Mouse (Mus musculus) heart, embryonic 16.5 days (tissue): ENCODE results near the gene Cds2. TPM values are rescaled to one million over a fixed set of nuclear protein-coding genes. Genes with fewer than 3 reads are reported as not detected.

Source experiments
- ATAC-seq: fragments of 200-750 bp; cut with Nextera tagmentation; replicated peaks from 2 replicates; pipeline ENCODE4 v1.8.0; 2017; ENCODE audit warnings: moderate number of reproducible peaks; ENCODE audit not compliant: insufficient read depth, low FRiP score; ENCODE audit errors: extremely low read depth
- H3K27ac ChIP-seq: fragments of 300-500 bp; sonication (generic); 2 replicates; pipeline ENCODE4 v1.5.1; 2014; ENCODE audit warnings: mild to moderate bottlenecking, low read length, control low read depth, moderate library complexity
- H3K27me3 ChIP-seq: fragments of 300-500 bp; sonication (generic); 2 replicates; pipeline ENCODE4 v1.6.1; 2014; ENCODE audit warnings: low read length, mixed read lengths; ENCODE audit not compliant: control insufficient read depth, insufficient read depth
- H3K36me3 ChIP-seq: fragments of 300-500 bp; sonication (generic); 2 replicates; pipeline ENCODE4 v1.6.1; 2014; ENCODE audit not compliant: control insufficient read depth, insufficient read depth
- H3K4me1 ChIP-seq: fragments of 300-500 bp; sonication (generic); 2 replicates; pipeline ENCODE4 v1.6.1; 2014; ENCODE audit warnings: low read length, mixed read lengths; ENCODE audit not compliant: control insufficient read depth, insufficient read depth
- H3K4me2 ChIP-seq: fragments of 300-500 bp; sonication (generic); 2 replicates; pipeline ENCODE4 v1.6.1; 2014; ENCODE audit warnings: low read depth, mild to moderate bottlenecking, control low read depth, low read length
- H3K4me3 ChIP-seq: fragments of 300-500 bp; sonication (generic); 2 replicates; pipeline ENCODE4 v1.5.1; 2014; ENCODE audit warnings: mild to moderate bottlenecking, control low read depth, low read length
- H3K9ac ChIP-seq: fragments of 300-500 bp; sonication (generic); 2 replicates; pipeline ENCODE4 v1.6.1; 2014; ENCODE audit warnings: low read length, control low read depth
- H3K9me3 ChIP-seq: fragments of 300-500 bp; sonication (generic); replicated peaks from 2 replicates; pipeline ENCODE4 v1.6.1; 2016; ENCODE audit warnings: low read length; ENCODE audit not compliant: control insufficient read depth
- WGBS: fragments of 180-500 bp; shearing (Covaris S2); extraction: QIAGEN DNeasy Blood & Tissue Kit; methylation state at CpG from one replicate; pipeline ENCODE4 v1.1.7; 2014; 5-methylcytosine and 5-hydroxymethylcytosine counted together
- polyA plus RNA-seq: library from polyadenylated mRNA; unstranded; fragments of >200 nt; fragmentation: Nextera tagmentation; extraction: Ambion mirVana; gene quantifications from 2 replicates; pipeline ENCODE4 v1.2.1, GENCODE M21; 2015

The Cds2 gene
- polyA plus RNA-seq, 1 experiment from 2014 or later, result 28.2 TPM

DNA sequence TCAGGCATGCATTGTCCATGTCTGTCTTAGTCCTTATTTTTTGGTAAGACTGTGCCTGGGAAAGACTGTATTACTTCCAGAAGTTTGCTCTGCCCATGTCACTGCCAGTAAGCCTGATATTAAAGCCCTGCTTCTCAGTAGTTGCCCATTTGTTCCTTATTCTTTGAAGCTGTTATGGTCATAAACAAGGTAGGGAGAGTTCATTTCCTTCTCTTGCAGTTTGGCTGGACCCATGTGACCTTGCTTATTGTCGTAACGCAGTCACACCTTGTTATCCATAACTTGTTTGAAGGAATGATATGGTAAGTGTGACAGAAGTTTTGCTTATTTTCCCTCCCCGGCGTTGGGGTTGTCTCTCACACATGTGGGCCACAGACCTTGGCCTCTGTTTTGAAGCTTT, 35.3 kb downstream of the Cds2 start:
- H3K9me3 ChIP-seq, result no peaks in the 10 kb centered on the region
- H3K4me2 ChIP-seq, result no peak overlapping the region
- peaks cover 55% of the 10 kb centered on the region for H3K36me3 ChIP-seq
- peaks cover 4% of the 10 kb centered on the region for H3K4me1 ChIP-seq
- 89% methylated on average over 4 of the region's 4 CpGs for WGBS
- H3K27me3 ChIP-seq, result no peaks in the 10 kb centered on the region
- no peak overlapping the region for H3K9ac ChIP-seq
- H3K27ac ChIP-seq, result no peak overlapping the region
- ATAC-seq, result no peak
- no peak overlapping the region for H3K4me3 ChIP-seq

DNA sequence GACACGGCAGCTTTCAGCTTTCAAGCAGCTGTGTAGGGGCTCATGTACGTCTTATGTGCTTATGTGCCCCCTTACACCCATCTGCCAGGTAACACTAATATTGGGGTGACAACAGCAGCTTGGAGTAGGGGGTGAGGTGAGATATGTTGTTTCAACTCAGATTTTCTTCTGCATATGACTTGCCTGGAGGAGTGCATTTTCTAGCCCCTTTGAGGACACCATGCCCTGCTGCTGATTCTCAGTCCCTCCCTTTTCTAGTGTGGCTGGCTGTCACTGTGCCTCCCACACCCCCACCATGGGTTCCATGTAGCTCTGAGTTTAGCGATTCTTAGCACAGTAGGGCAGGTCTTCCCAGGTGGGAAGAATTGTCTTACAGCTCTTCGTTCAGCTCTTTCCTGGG, 38.5 kb downstream of the Cds2 start:
- Histone ChIP-seq H3K27me3 (no peaks in the 10 kb centered on the region), H3K4me1 (no peaks in the 10 kb centered on the region), H3K4me2 (no peak overlapping the region), H3K27ac (no peak overlapping the region), H3K9me3 (no peaks in the 10 kb centered on the region), H3K9ac (no peak overlapping the region), H3K4me3 (no peak overlapping the region), H3K36me3 (peaks cover 52% of the 10 kb centered on the region)
- WGBS, result 94% methylated on average over 4 of the region's 4 CpGs
- no peak for ATAC-seq

DNA sequence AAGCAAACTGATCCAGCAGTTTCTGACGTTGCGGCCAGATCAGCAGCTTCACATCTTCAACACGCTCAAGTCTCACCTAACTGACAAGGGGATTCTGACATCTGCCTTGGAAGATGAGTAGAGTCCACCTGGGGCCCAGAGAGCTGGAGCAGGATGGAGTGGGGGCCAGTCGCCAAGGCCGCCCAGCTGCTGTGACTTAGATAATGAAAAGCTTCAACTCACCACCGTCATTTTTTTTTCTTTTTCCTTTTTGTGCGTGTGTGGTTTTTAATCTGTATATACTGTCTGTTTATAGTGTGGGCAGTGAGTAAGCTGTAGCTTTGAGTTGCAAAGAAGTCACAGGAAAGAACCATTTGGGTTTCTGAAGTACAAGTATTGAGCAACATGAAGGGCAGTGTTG, 42.2 kb downstream of the Cds2 start:
- no peaks in the 10 kb centered on the region for H3K9me3 ChIP-seq
- no peaks in the 10 kb centered on the region for H3K4me1 ChIP-seq
- no peak overlapping the region for H3K4me3 ChIP-seq
- H3K4me2 ChIP-seq, result no peak overlapping the region
- H3K36me3 ChIP-seq, result peaks cover 32% of the 10 kb centered on the region
- no peak overlapping the region for H3K27ac ChIP-seq
- 82% methylated on average over 7 of the region's 7 CpGs for WGBS
- ATAC-seq, result no peak
- H3K27me3 ChIP-seq, result no peaks in the 10 kb centered on the region
- H3K9ac ChIP-seq, result no peak overlapping the region

DNA sequence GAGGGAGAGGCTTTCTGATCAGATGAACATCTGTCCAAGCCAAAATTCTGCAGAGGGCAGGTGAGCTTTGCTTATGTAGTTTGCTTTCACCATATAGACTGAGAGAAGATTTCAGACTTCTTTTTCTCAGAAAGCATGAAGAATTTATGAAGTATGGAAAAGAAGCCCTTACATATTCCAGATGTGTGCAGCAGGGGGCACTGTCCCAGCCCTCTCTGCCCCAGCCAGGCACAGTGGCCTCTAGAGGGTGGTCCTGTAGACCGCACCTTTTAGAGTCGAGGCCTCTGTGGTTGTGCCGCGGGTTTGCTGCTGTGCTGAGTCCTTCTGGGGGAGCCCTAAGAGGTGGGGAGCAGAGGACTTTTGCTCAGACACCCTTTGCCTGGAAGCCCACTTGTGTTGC, 43.0 kb downstream of the Cds2 start:
- H3K36me3 ChIP-seq, result peaks cover 30% of the 10 kb centered on the region
- H3K4me3 ChIP-seq, result no peak overlapping the region
- WGBS, result 58% methylated on average over 4 of the region's 4 CpGs
- no peaks in the 10 kb centered on the region for H3K4me1 ChIP-seq
- H3K4me2 ChIP-seq, result no peak overlapping the region
- no peak overlapping the region for H3K27ac ChIP-seq
- H3K9ac ChIP-seq, result no peak overlapping the region
- no peaks in the 10 kb centered on the region for H3K27me3 ChIP-seq
- no peaks in the 10 kb centered on the region for H3K9me3 ChIP-seq
- ATAC-seq, result no peak

DNA sequence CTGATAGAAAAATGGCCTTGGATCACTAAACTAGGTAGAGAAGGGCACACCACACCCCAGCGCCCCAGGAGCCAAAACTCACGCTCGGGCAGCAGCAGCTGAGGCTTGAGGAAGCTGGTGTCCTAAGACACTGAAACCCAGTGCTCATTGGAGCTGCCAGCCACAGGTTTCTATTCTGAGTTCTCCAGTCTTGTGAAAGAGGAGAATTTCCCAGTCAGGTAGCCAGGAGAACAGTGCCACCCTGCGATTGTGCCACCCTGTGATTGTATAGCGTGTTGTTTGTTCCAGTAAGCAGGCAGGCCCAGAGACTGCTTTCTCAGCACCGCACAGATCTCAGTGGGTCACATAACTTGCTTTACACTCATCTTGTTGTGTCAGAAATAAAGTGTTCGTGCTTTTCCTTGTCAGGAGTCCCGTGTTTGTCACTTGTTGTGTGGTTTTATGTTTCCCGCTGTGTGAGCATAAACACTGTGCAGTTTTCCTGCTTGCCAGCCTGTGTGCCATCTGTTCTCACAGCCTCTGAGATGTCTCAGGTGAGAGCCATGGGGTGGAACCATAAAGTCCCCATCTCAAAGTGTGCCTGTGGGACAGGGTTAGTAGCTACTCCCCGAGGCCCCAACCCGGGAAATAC, 44.4 kb downstream of the Cds2 start:
- H3K27me3 ChIP-seq, result no peaks in the 10 kb centered on the region
- H3K4me3 ChIP-seq, result no peak overlapping the region
- no peak overlapping the region for H3K27ac ChIP-seq
- H3K36me3 ChIP-seq, result peaks cover 20% of the 10 kb centered on the region
- no peak overlapping the region for H3K4me2 ChIP-seq
- no peaks in the 10 kb centered on the region for H3K4me1 ChIP-seq
- no peaks in the 10 kb centered on the region for H3K9me3 ChIP-seq
- no peak for ATAC-seq
- H3K9ac ChIP-seq, result no peak overlapping the region
- WGBS, result 94% methylated on average over 11 of the region's 11 CpGs

DNA sequence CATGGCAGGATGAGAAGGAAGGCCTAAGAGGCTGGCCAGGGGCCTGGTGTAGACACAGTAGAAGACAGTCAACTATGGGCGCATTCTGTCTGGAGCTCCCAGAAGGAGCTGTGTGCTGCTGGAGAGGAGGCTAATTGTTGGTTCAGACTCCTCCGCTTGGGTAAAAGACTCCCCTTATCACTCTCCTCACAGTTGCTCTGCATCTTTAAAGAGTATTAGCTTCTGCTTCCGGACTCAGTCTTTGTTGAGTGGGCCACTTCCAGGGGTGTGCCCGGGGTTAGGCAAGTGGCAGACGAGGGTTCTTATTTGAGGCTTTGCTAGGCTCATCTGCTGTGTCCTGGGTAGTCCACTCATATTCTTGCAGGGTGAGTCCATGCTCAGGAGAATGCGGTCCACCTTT, 45.9 kb downstream of the Cds2 start:
- Histone ChIP-seq H3K4me3 (no peak overlapping the region), H3K36me3 (peaks cover 14% of the 10 kb centered on the region), H3K4me2 (no peak overlapping the region), H3K27me3 (no peaks in the 10 kb centered on the region), H3K9me3 (no peaks in the 10 kb centered on the region), H3K9ac (no peak overlapping the region), H3K27ac (no peak overlapping the region), H3K4me1 (no peaks in the 10 kb centered on the region)
- ATAC-seq, result no peak
- 94% methylated on average over 6 of the region's 6 CpGs for WGBS

DNA sequence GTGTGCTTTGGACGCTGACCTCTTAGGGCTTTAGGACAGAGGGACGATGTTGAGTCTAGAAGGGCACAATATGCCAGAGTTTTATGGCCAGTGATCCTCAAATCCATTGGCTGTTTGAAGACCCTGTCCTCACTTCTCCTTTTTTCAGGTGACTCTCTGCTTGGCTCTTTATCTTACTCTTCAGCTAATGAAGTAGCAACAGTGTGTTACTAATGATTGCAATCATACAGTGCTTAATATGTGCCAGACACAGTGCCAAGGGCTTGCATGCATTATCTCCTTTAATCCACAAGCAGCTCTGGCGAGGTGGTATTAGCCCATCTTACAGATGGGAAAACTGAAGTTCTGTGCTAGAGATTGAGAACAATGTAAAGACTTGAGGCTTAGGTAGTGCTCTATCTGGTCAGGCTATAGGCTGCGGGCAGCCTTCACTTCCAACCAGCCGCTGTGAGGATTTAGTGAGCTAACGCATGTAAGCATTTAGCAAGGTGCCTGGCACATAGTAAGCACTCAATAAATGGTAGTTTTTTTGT, 46.5 kb downstream of the Cds2 start:
- H3K4me3 ChIP-seq, result no peak overlapping the region
- no peak overlapping the region for H3K4me2 ChIP-seq
- no peaks in the 10 kb centered on the region for H3K4me1 ChIP-seq
- peaks cover 14% of the 10 kb centered on the region for H3K36me3 ChIP-seq
- no peak overlapping the region for H3K9ac ChIP-seq
- WGBS, result 97% methylated on average over 6 of the region's 6 CpGs
- H3K27ac ChIP-seq, result no peak overlapping the region
- no peaks in the 10 kb centered on the region for H3K9me3 ChIP-seq
- H3K27me3 ChIP-seq, result no peaks in the 10 kb centered on the region
- no peak for ATAC-seq

DNA sequence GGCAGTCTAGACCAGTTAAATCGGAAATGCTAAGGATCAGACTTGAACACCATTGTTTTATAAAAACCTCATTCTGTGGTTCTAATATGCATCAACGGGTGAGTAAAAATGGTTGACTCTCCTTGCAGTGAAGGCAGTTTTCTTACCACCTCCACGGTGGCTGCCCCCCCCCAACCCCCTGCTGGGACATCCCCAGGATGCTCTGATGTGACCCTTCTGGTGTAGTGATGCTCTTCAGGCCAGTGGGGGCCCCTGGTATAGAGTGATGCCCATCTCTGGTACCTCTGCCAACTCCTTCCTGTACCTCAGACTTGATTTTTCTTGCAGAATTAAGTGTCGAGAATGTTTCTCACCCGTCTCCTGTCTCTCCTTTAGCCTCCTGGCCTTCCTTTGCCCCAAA, 49.7 kb downstream of the Cds2 start:
- no peak for ATAC-seq
- Histone ChIP-seq H3K9me3 (no peaks in the 10 kb centered on the region), H3K27ac (no peak overlapping the region), H3K36me3 (no peaks in the 10 kb centered on the region; the same call in 1 of the 2 replicates), H3K4me2 (no peak overlapping the region), H3K9ac (no peak overlapping the region), H3K4me3 (no peak overlapping the region), H3K4me1 (no peaks in the 10 kb centered on the region), H3K27me3 (no peaks in the 10 kb centered on the region)
- 83% methylated on average over 5 of the region's 5 CpGs for WGBS

DNA sequence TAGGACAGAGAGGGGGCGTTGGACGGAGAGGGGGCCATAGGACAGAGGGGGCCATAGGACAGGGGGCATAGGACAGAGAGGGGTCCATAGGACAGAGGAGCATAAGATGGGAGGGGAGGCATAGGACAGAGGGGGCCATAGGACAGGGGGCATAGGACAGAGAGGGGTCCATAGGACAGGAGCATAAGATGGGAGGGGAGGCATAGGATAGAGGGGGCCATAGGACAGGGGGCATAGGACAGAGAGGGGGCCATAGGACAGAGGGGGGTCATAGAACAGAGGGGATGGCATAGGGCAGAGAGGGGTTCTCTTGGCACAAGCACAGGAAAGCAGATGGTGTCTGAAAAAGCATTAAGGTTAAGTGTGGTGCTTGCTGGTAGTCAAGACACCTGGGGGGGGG, 50.6 kb downstream of the Cds2 start:
- Histone ChIP-seq H3K9ac (no peak overlapping the region), H3K4me3 (no peak overlapping the region), H3K4me1 (no peaks in the 10 kb centered on the region), H3K4me2 (no peak overlapping the region), H3K27me3 (no peaks in the 10 kb centered on the region), H3K36me3 (no peaks in the 10 kb centered on the region; the same call in 1 of the 2 replicates), H3K27ac (no peak overlapping the region), H3K9me3 (no peaks in the 10 kb centered on the region)
- 90% methylated on average over 2 of the region's 2 CpGs for WGBS
- no peak for ATAC-seq
